Mouse (Mus musculus) erythroblast, embryonic 14.5 days (primary cell): ENCODE data around the gene Tcf20.

ENCODE experiments used
- GATA1 ChIP-seq: IDR thresholded peaks from 2 replicates; pipeline ENCODE4 v1.6.1; 2012; ENCODE audit warnings: low read length, inconsistent platforms, mixed read lengths
- TAL1 ChIP-seq: IDR thresholded peaks from 3 replicates; pipeline ENCODE4 v1.6.1; 2012; ENCODE audit warnings: low read length, inconsistent platforms, mixed read lengths

- TF ChIP-seq TAL1 (no peak), GATA1 (no peak)
Measured at GRCm38 (mm10) chr15:83010423-83010822, 22.8 kb upstream of the Tcf20 start.
